Mouse (Mus musculus) limb, embryonic 11.5 days (tissue): ENCODE measurements around the gene Olfr348. TPM values are rescaled to one million over a fixed set of nuclear protein-coding genes. Genes with fewer than 3 reads are reported as not detected.

Experiments
- ATAC-seq: fragments of 200-750 bp; cut with Nextera tagmentation; 2 replicates; pipeline ENCODE4 v1.8.0; 2017; ENCODE audit warnings: low read depth; ENCODE audit not compliant: insufficient number of reproducible peaks, low FRiP score, low TSS enrichment
- DNase-seq: peaks from one replicate; pipeline ENCODE4 v3.0.0-alpha.2; 2015; ENCODE audit warnings: low spot score
- H3K27ac ChIP-seq: fragments of 300-500 bp; sonication (generic); replicated peaks from 2 replicates; pipeline ENCODE4 v1.5.1; 2014; ENCODE audit warnings: low read depth, mild to moderate bottlenecking, low read length
- H3K27me3 ChIP-seq: fragments of 300-500 bp; sonication (generic); 2 replicates; pipeline ENCODE4 v1.6.1; 2014; ENCODE audit warnings: mild to moderate bottlenecking, low read length, mixed read lengths; ENCODE audit not compliant: control insufficient read depth, insufficient read depth
- H3K36me3 ChIP-seq: fragments of 300-500 bp; sonication (generic); 2 replicates; pipeline ENCODE4 v1.6.1; 2014; ENCODE audit warnings: mild to moderate bottlenecking, low read length, moderate library complexity, mixed read lengths; ENCODE audit not compliant: control insufficient read depth, insufficient read depth
- H3K4me1 ChIP-seq: fragments of 300-500 bp; sonication (generic); 2 replicates; pipeline ENCODE4 v1.6.1; 2014; ENCODE audit warnings: low read length, mixed read lengths; ENCODE audit not compliant: control insufficient read depth, insufficient read depth
- H3K4me2 ChIP-seq: fragments of 300-500 bp; sonication (generic); 2 replicates; pipeline ENCODE4 v1.6.1; 2014; ENCODE audit warnings: low read depth, mild to moderate bottlenecking, moderate library complexity; ENCODE audit not compliant: severe bottlenecking
- H3K4me3 ChIP-seq: fragments of 300-500 bp; sonication (generic); 2 replicates; pipeline ENCODE4 v1.5.1; 2014; ENCODE audit warnings: low read depth, low read length
- H3K9ac ChIP-seq: fragments of 300-500 bp; sonication (generic); 2 replicates; pipeline ENCODE4 v1.6.1; 2014; ENCODE audit warnings: mild to moderate bottlenecking, low read length
- H3K9me3 ChIP-seq: fragments of 300-500 bp; sonication (generic); 2 replicates; pipeline ENCODE4 v1.6.1; 2016; ENCODE audit warnings: low read length; ENCODE audit not compliant: control insufficient read depth
- WGBS: fragments of 180-500 bp; shearing (Covaris S2); extraction: QIAGEN DNeasy Blood & Tissue Kit; methylation state at CpG from one replicate; pipeline ENCODE4 v1.1.7; 2014; 5-methylcytosine and 5-hydroxymethylcytosine counted together
- polyA plus RNA-seq: library from polyadenylated mRNA; unstranded; fragments of >200 nt; fragmentation: Nextera tagmentation; extraction: Ambion mirVana; gene quantifications from 2 replicates; pipeline ENCODE4 v1.2.1, GENCODE M21; 2014

Gene Olfr348
- not detected in 2 replicates for polyA plus RNA-seq

GRCm38 (mm10) chr2:36783976-36784375, at the start of gene Olfr348:
Gene Olfr348 (plus strand): TSS chr2:36784276.
- no peaks in the 10 kb centered on the region for H3K9me3 ChIP-seq
- H3K4me3 ChIP-seq = no peak within 1 kb of the TSS
- no peaks in the 10 kb centered on the region for H3K4me1 ChIP-seq
- no peak within 1 kb of the TSS for H3K4me2 ChIP-seq
- 72% methylated on average over 2 of the region's 2 CpGs for WGBS
- no peak for DNase-seq
- H3K9ac ChIP-seq = no peak within 1 kb of the TSS
- H3K27me3 ChIP-seq = no peaks in the 10 kb centered on the region
- H3K27ac ChIP-seq = no peak within 1 kb of the TSS
- no peak for ATAC-seq
- no peaks in the 10 kb centered on the region for H3K36me3 ChIP-seq

GRCm38 (mm10) chr2:36736226-36736625, 47.9 kb upstream of the Olfr348 start:
- 63% methylated on average over 3 of the region's 3 CpGs for WGBS

GRCm38 (mm10) chr2:36790238-36790637, 6.2 kb downstream of the Olfr348 start, which contains the start of gene Olfr50:
Gene Olfr50 (plus strand): TSS chr2:36790538.
- Histone ChIP-seq H3K36me3 (no peaks in the 10 kb centered on the region), H3K27ac (no peak within 1 kb of the TSS), H3K4me2 (no peak within 1 kb of the TSS), H3K9me3 (peaks cover 4% of the 10 kb centered on the region; the same call in 1 of the 2 replicates), H3K27me3 (no peaks in the 10 kb centered on the region), H3K4me3 (no peak within 1 kb of the TSS), H3K9ac (no peak within 1 kb of the TSS), H3K4me1 (no peaks in the 10 kb centered on the region)
- ATAC-seq = no peak
- no peak for DNase-seq
- WGBS = 86% methylated on average over 2 of the region's 2 CpGs

More at GRCm38 (mm10) chr2:36736226-36736625, 47.9 kb upstream of the Olfr348 start:
- H3K27ac ChIP-seq = no peak overlapping the region
- no peaks in the 10 kb centered on the region for H3K4me1 ChIP-seq
- H3K27me3 ChIP-seq = no peaks in the 10 kb centered on the region
- H3K4me3 ChIP-seq = no peak overlapping the region
- no peak overlapping the region for H3K4me2 ChIP-seq
- no peak overlapping the region for H3K9ac ChIP-seq
- no peaks in the 10 kb centered on the region for H3K9me3 ChIP-seq
- no peaks in the 10 kb centered on the region for H3K36me3 ChIP-seq
- no peak for DNase-seq
- no peak for ATAC-seq

GRCm38 (mm10) chr2:36816932-36817331, 32.9 kb downstream of the Olfr348 start, which contains the start of gene Olfr3:
Gene Olfr3 (minus strand): TSS chr2:36817032.
- no peak within 1 kb of the TSS for H3K4me2 ChIP-seq
- no peaks in the 10 kb centered on the region for H3K27me3 ChIP-seq
- H3K36me3 ChIP-seq = no peaks in the 10 kb centered on the region
- H3K4me3 ChIP-seq = no peak within 1 kb of the TSS
- H3K9me3 ChIP-seq = no peaks in the 10 kb centered on the region; the same call in 1 of the 2 replicates
- ATAC-seq (no peak), DNase-seq (no peak)
- no peak within 1 kb of the TSS for H3K9ac ChIP-seq
- no peak within 1 kb of the TSS for H3K27ac ChIP-seq
- WGBS = 71% methylated on average over 1 of the region's 1 CpGs
- no peaks in the 10 kb centered on the region for H3K4me1 ChIP-seq

Other genes with a start within 250 kb of the Olfr348 start
- gene Olfr344, start 217.6 kb upstream of the Olfr348 start, polyA plus RNA-seq = not detected in 2 replicates
- not detected in 2 replicates for gene Olfr345, start 144.2 kb upstream of the Olfr348 start, polyA plus RNA-seq
- not detected in 2 replicates for gene Olfr346, start 98.5 kb upstream of the Olfr348 start, polyA plus RNA-seq
- not detected in 2 replicates for gene Olfr347, start 52.4 kb upstream of the Olfr348 start, polyA plus RNA-seq
- not detected in 2 replicates for gene Olfr50, start 6.3 kb downstream of the Olfr348 start, polyA plus RNA-seq
- gene Olfr3, start 32.8 kb downstream of the Olfr348 start, polyA plus RNA-seq = not detected in 2 replicates
- not detected in 2 replicates for gene Olfr350, start 62.0 kb downstream of the Olfr348 start, polyA plus RNA-seq
- gene Olfr351, start 78.4 kb downstream of the Olfr348 start, polyA plus RNA-seq = not detected in 2 replicates
- not detected in 2 replicates for gene Olfr352, start 84.2 kb downstream of the Olfr348 start, polyA plus RNA-seq
- not detected in 2 replicates for gene Olfr353, start 108.7 kb downstream of the Olfr348 start, polyA plus RNA-seq
- not detected in 2 replicates for gene Olfr354, start 121.4 kb downstream of the Olfr348 start, polyA plus RNA-seq
- not detected in 2 replicates for gene Olfr355, start 144.6 kb downstream of the Olfr348 start, polyA plus RNA-seq
- not detected in 2 replicates for gene Olfr356, start 152.8 kb downstream of the Olfr348 start, polyA plus RNA-seq
- not detected in 2 replicates for gene Olfr357, start 209.6 kb downstream of the Olfr348 start, polyA plus RNA-seq
- gene Olfr358, start 225.1 kb downstream of the Olfr348 start, polyA plus RNA-seq = not detected in 2 replicates